Mouse (Mus musculus): ENCODE data around the gene Rtbdn. TPM values are rescaled to one million over a fixed set of nuclear protein-coding genes. Genes with fewer than 3 reads are reported as not detected.

Gene Rtbdn
- polyA plus RNA-seq, 1 experiment: not detected

GRCm38 (mm10) chr8:84978248-84978940 lies 31.6 kb downstream of the Rtbdn start, which contains the start of gene Junb:
Junb (minus strand) TSS chr8:84978718.
- TF ChIP-seq POLR2A (IDR thresholded peaks at IDR 0.05; ENCODE audit: insufficient read depth, low read length): peak; percentile 94
- TF ChIP-seq EP300 (IDR thresholded peaks at IDR 0.05; ENCODE audit: insufficient read depth, low read depth, low read length): 0 out of 2 replicates have a peak, but pooled peaks have one; percentile 43
- TF ChIP-seq CTCF (IDR thresholded peaks at IDR 0.05; ENCODE audit: low read depth, low read length): no peak
- H3K9me3 ChIP-seq (replicated peaks; ENCODE audit: control insufficient read depth, insufficient read depth, low read length, poor library complexity, severe bottlenecking): no peaks in the 10 kb centered on the region
- peaks cover 4% of the 10 kb centered on the region; the same call in 1 of the 2 replicates for H3K36me3 ChIP-seq (ENCODE audit: control insufficient read depth, insufficient read depth, low read length, poor library complexity, severe bottlenecking)
- H3K27me3 ChIP-seq (ENCODE audit: control insufficient read depth, insufficient read depth, low read length, poor library complexity, severe bottlenecking): no peaks in the 10 kb centered on the region
- H3K9ac ChIP-seq (ENCODE audit: low read depth, poor library complexity, severe bottlenecking): peak within 1 kb of the TSS; percentile 94
- peak within 1 kb of the TSS; percentile 64 for H3K27ac ChIP-seq (ENCODE audit: insufficient read depth, low read length)
- H3K4me1 ChIP-seq (ENCODE audit: control insufficient read depth, insufficient read depth, low read length): peaks cover 3% of the 10 kb centered on the region
- H3K4me3 ChIP-seq (ENCODE audit: low read depth, low read length): peak within 1 kb of the TSS; percentile 90

DNA sequence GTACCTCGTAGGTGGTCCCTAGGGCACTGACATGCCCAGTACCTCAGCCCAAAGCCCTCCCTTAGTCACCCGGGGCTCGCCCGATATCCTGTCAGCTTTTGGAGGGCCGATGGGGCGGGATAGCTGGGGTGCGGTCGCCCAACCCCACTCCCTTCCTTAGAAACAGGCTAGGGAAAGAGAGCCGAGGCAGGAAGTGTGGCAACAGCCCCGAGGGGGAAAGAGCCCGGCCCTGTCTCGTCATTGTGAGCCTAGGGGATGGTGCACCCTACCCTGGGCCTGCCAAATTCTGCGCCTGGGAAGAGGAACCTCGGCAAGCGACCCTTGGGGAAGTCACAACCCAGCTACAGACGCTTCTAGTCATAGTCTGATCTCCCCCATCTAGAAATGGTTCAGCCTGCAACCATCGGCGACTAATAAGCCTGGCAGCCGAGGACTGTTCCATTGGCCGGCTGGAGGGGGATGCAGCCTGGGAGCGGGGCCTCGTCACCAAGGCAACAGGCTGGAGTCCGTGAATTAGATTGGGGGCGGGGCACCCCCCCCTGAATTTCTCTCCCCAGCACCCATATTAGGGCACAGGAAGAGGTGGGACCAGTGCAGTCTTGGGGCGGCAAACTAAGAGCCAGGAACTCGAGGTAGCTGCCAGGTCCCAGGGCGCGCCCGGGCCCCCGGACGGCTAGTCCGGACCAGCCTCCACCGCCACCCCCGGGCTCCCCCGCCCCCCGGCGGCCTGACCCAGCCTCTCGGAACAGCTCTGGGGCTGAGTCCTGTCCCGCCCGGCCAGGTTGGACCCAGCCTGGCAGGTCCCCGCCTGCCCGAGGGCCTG lies 33.0 kb downstream of the Rtbdn start:
- peak overlapping the region; percentile 58 for H3K4me3 ChIP-seq (ENCODE audit: low read depth, low read length)
- H3K9ac ChIP-seq (ENCODE audit: low read depth, poor library complexity, severe bottlenecking): peak overlapping the region; percentile 92
- H3K27ac ChIP-seq (ENCODE audit: insufficient read depth, low read length): peak overlapping the region; percentile 59
- peaks cover 7% of the 10 kb centered on the region for H3K4me1 ChIP-seq (ENCODE audit: control insufficient read depth, insufficient read depth, low read length)
- TF ChIP-seq CTCF (IDR thresholded peaks at IDR 0.05; ENCODE audit: low read depth, low read length): no peak
- no peak for TF ChIP-seq POLR2A (IDR thresholded peaks at IDR 0.05; ENCODE audit: insufficient read depth, low read length)
- TF ChIP-seq EP300 (IDR thresholded peaks at IDR 0.05; ENCODE audit: insufficient read depth, low read depth, low read length): no peak
- no peaks in the 10 kb centered on the region for H3K9me3 ChIP-seq (replicated peaks; ENCODE audit: control insufficient read depth, insufficient read depth, low read length, poor library complexity, severe bottlenecking)
- no peaks in the 10 kb centered on the region for H3K27me3 ChIP-seq (ENCODE audit: control insufficient read depth, insufficient read depth, low read length, poor library complexity, severe bottlenecking)
- peaks cover 4% of the 10 kb centered on the region; the same call in 1 of the 2 replicates for H3K36me3 ChIP-seq (ENCODE audit: control insufficient read depth, insufficient read depth, low read length, poor library complexity, severe bottlenecking)

DNA sequence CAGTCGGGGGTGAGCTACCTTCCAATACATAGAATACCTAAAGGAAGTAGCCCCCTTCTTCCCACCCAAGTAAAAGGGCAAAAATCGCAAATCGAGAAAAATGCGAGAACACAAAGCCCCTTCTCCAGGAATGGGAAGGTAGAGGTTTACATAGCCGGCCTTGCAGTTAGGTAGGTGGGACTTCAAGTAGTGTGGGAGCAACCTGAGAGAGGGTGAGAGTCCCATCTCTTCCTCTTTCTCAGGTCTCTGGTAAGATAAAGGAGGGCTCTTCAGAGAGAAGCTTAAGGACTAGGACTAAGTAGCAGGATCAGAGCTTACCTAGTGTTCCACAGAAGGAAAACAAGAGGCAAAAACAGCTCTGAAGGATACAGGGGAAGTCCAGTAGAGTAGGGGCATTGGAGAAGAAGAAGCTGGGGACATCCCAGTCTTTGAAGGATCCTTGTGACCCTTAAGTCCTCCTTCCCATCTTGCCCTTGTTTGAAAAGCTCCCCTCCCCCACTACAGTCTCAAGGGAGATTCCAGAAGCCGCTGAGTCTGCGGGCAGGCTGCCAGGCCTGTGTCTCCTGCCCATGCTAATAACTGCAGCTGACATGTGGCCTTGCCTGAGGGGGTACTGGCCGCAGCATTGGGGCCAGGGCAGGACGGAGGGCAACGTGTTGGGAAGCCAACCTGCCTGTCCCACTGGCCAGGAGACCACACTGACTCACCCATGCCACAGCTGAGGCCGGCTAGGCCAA lies 34.0 kb downstream of the Rtbdn start:
- peak overlapping the region; percentile 58 for H3K4me3 ChIP-seq (ENCODE audit: low read depth, low read length)
- H3K4me1 ChIP-seq (ENCODE audit: control insufficient read depth, insufficient read depth, low read length): peaks cover 7% of the 10 kb centered on the region
- H3K9me3 ChIP-seq (replicated peaks; ENCODE audit: control insufficient read depth, insufficient read depth, low read length, poor library complexity, severe bottlenecking): no peaks in the 10 kb centered on the region
- H3K27ac ChIP-seq (ENCODE audit: insufficient read depth, low read length): peak overlapping the region; percentile 59
- no peaks in the 10 kb centered on the region for H3K36me3 ChIP-seq (ENCODE audit: control insufficient read depth, insufficient read depth, low read length, poor library complexity, severe bottlenecking)
- H3K9ac ChIP-seq (ENCODE audit: low read depth, poor library complexity, severe bottlenecking): peak overlapping the region; percentile 92
- TF ChIP-seq POLR2A (IDR thresholded peaks at IDR 0.05; ENCODE audit: insufficient read depth, low read length): no peak
- TF ChIP-seq CTCF (IDR thresholded peaks at IDR 0.05; ENCODE audit: low read depth, low read length): no peak
- no peak for TF ChIP-seq EP300 (IDR thresholded peaks at IDR 0.05; ENCODE audit: insufficient read depth, low read depth, low read length)
- H3K27me3 ChIP-seq (ENCODE audit: control insufficient read depth, insufficient read depth, low read length, poor library complexity, severe bottlenecking): no peaks in the 10 kb centered on the region

DNA sequence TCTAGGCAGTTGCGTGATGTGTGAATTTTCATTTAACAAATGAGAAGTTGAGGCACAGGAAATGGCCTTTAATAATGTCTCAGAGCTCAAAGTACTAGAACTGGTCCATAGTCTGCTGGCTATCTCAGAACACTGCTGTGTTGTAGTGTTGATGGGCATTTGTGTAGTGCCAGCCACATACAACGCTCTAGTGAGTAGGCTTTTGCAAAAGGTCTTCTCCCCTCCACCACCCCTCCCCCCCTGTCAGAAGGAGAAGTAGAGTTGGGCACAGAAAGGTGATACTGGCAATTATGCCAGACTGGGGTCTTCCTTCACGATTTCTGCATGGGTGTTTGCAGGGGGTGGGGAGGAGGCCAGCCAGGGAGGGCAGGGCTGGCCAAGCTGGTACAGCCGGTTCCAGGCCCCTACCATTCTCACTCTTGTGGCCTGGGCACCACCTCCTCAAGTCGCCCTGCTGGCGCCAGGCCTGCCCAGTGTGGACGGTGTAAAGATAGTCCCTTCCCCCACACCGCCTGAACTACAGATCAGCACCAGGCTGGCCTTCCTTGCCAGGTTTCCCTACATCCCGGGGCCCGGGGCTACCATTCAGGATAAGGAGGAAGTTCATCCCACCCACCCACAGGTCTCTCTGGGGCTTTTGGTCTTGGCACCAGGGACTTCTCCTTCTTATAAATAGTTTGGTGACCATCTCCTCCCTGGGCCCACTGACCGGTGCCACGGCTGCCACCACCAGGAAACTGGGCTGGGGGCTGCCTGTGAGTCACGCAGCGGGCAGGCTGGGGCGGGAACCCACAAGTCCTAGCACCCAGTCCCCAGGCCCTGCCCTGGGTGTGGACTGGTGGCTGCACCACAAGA lies 35.1 kb downstream of the Rtbdn start:
- Histone ChIP-seq H3K9ac (ENCODE audit: low read depth, poor library complexity, severe bottlenecking) (no peak overlapping the region), H3K9me3 (replicated peaks; ENCODE audit: control insufficient read depth, insufficient read depth, low read length, poor library complexity, severe bottlenecking) (no peaks in the 10 kb centered on the region), H3K27me3 (ENCODE audit: control insufficient read depth, insufficient read depth, low read length, poor library complexity, severe bottlenecking) (no peaks in the 10 kb centered on the region), H3K36me3 (ENCODE audit: control insufficient read depth, insufficient read depth, low read length, poor library complexity, severe bottlenecking) (no peaks in the 10 kb centered on the region), H3K4me1 (ENCODE audit: control insufficient read depth, insufficient read depth, low read length) (peaks cover 7% of the 10 kb centered on the region), H3K4me3 (ENCODE audit: low read depth, low read length) (no peak overlapping the region), H3K27ac (ENCODE audit: insufficient read depth, low read length) (no peak overlapping the region)
- TF ChIP-seq EP300 (IDR thresholded peaks at IDR 0.05; ENCODE audit: insufficient read depth, low read depth, low read length) (no peak), CTCF (IDR thresholded peaks at IDR 0.05; ENCODE audit: low read depth, low read length) (no peak), POLR2A (IDR thresholded peaks at IDR 0.05; ENCODE audit: insufficient read depth, low read length) (no peak)

- peaks cover 7% of the 10 kb centered on the region for H3K4me1 ChIP-seq (ENCODE audit: control insufficient read depth, insufficient read depth, low read length)
- H3K9me3 ChIP-seq (replicated peaks; ENCODE audit: control insufficient read depth, insufficient read depth, low read length, poor library complexity, severe bottlenecking): no peaks in the 10 kb centered on the region
- no peak for TF ChIP-seq POLR2A (IDR thresholded peaks at IDR 0.05; ENCODE audit: insufficient read depth, low read length)
- no peak for TF ChIP-seq EP300 (IDR thresholded peaks at IDR 0.05; ENCODE audit: insufficient read depth, low read depth, low read length)
- no peak for TF ChIP-seq CTCF (IDR thresholded peaks at IDR 0.05; ENCODE audit: low read depth, low read length)
- H3K9ac ChIP-seq (ENCODE audit: low read depth, poor library complexity, severe bottlenecking): no peak overlapping the region
- H3K27me3 ChIP-seq (ENCODE audit: control insufficient read depth, insufficient read depth, low read length, poor library complexity, severe bottlenecking): no peaks in the 10 kb centered on the region
- no peaks in the 10 kb centered on the region for H3K36me3 ChIP-seq (ENCODE audit: control insufficient read depth, insufficient read depth, low read length, poor library complexity, severe bottlenecking)
- no peak overlapping the region for H3K27ac ChIP-seq (ENCODE audit: insufficient read depth, low read length)
- H3K4me3 ChIP-seq (ENCODE audit: low read depth, low read length): no peak overlapping the region
Measured at GRCm38 (mm10) chr8:84982499-84983011, 35.8 kb downstream of the Rtbdn start.

All from ES-Bruce4 (cell line).